Mouse (Mus musculus) kidney, embryonic 15.5 days (tissue): ENCODE measurements at regions not wholly inside any gene's neighbourhood (a gene's known extent, or its start where the extent isn't known, plus 50 kb on each side); places are given as distances from the start of the nearest gene placed in this dataset.
"Not testable (repeated sequence)": the region's sequence is repeated elsewhere in the genome, so short reads cannot be mapped to it uniquely, and the experiment has no call there.

Experiments used
- ATAC-seq: fragments of 200-750 bp; cut with Nextera tagmentation; replicated peaks from 2 replicates; pipeline ENCODE4 v1.8.0; 2017; ENCODE audit warnings: moderate TSS enrichment; ENCODE audit not compliant: low FRiP score
- H3K27ac ChIP-seq: fragments of 300-500 bp; sonication (generic); 2 replicates; pipeline ENCODE4 v1.5.1; 2015; ENCODE audit warnings: mild to moderate bottlenecking, inconsistent platforms
- H3K27me3 ChIP-seq: fragments of 300-500 bp; sonication (generic); 2 replicates; pipeline ENCODE4 v1.6.1; 2015; ENCODE audit warnings: inconsistent platforms
- H3K36me3 ChIP-seq: fragments of 300-500 bp; sonication (generic); 2 replicates; pipeline ENCODE4 v1.6.1; 2015; ENCODE audit warnings: inconsistent platforms
- H3K4me1 ChIP-seq: fragments of 300-500 bp; sonication (generic); 2 replicates; pipeline ENCODE4 v1.6.1; 2015; ENCODE audit warnings: inconsistent platforms
- H3K4me2 ChIP-seq: fragments of 300-500 bp; sonication (generic); 2 replicates; pipeline ENCODE4 v1.6.1; 2015; ENCODE audit warnings: moderate library complexity, mild to moderate bottlenecking, inconsistent platforms
- H3K4me3 ChIP-seq: fragments of 300-500 bp; sonication (generic); replicated peaks from 2 replicates; pipeline ENCODE4 v1.5.1; 2015; ENCODE audit warnings: mild to moderate bottlenecking, inconsistent platforms
- H3K9ac ChIP-seq: fragments of 300-500 bp; sonication (generic); 2 replicates; pipeline ENCODE4 v1.6.1; 2015; ENCODE audit warnings: mild to moderate bottlenecking, inconsistent platforms
- H3K9me3 ChIP-seq: fragments of 300-500 bp; sonication (generic); replicated peaks from 2 replicates; pipeline ENCODE4 v1.6.1; 2016; ENCODE audit warnings: inconsistent platforms
- WGBS: fragments of 180-500 bp; shearing (Covaris S2); methylation state at CpG from one replicate; pipeline ENCODE4 v1.1.7; 2015; ENCODE audit warnings: mixed read lengths; 5-methylcytosine and 5-hydroxymethylcytosine counted together

GRCm38 (mm10) chr16:9043271-9043670 lies 213.4 kb downstream of the 1810013L24Rik start:
- no peak overlapping the region for H3K4me3 ChIP-seq
- 63% methylated on average over 6 of the region's 6 CpGs for WGBS
- no peak for ATAC-seq

GRCm38 (mm10) chr16:9046864-9047263 lies 217.0 kb downstream of the 1810013L24Rik start:
- H3K4me1 ChIP-seq: no peaks in the 10 kb centered on the region

More at GRCm38 (mm10) chr16:9043271-9043670, 213.4 kb downstream of the 1810013L24Rik start:
- H3K4me1 ChIP-seq: no peaks in the 10 kb centered on the region
- H3K4me2 ChIP-seq: no peak overlapping the region
- H3K9ac ChIP-seq: no peak overlapping the region
- no peaks in the 10 kb centered on the region for H3K27me3 ChIP-seq
- H3K36me3 ChIP-seq: no peaks in the 10 kb centered on the region
- no peak overlapping the region for H3K27ac ChIP-seq
- H3K9me3 ChIP-seq: no peaks in the 10 kb centered on the region

GRCm38 (mm10) chr16:9054415-9054814 lies 224.5 kb downstream of the 1810013L24Rik start:
- 0 out of 2 replicates have a peak, but pooled peaks have one; percentile 9 for ATAC-seq
- H3K9ac ChIP-seq: no peak overlapping the region
- WGBS: 30% methylated on average over 4 of the region's 4 CpGs

More at GRCm38 (mm10) chr16:9046864-9047263, 217.0 kb downstream of the 1810013L24Rik start:
- H3K4me2 ChIP-seq: no peak overlapping the region
- H3K9me3 ChIP-seq: no peaks in the 10 kb centered on the region
- no peak overlapping the region for H3K9ac ChIP-seq
- H3K4me3 ChIP-seq: no peak overlapping the region
- 82% methylated on average over 2 of the region's 2 CpGs for WGBS
- H3K27ac ChIP-seq: no peak overlapping the region
- H3K27me3 ChIP-seq: no peaks in the 10 kb centered on the region
- no peaks in the 10 kb centered on the region for H3K36me3 ChIP-seq
- no peak for ATAC-seq

GRCm38 (mm10) chr16:9056430-9056829 lies 226.5 kb downstream of the 1810013L24Rik start:
- Histone ChIP-seq H3K9ac (no peak overlapping the region), H3K4me3 (no peak overlapping the region), H3K36me3 (no peaks in the 10 kb centered on the region), H3K27ac (no peak overlapping the region), H3K4me2 (no peak overlapping the region), H3K9me3 (no peaks in the 10 kb centered on the region), H3K27me3 (no peaks in the 10 kb centered on the region), H3K4me1 (no peaks in the 10 kb centered on the region)
- ATAC-seq: no peak
- WGBS: 91% methylated on average over 3 of the region's 3 CpGs

More at GRCm38 (mm10) chr16:9054415-9054814, 224.5 kb downstream of the 1810013L24Rik start:
- no peaks in the 10 kb centered on the region for H3K4me1 ChIP-seq
- H3K9me3 ChIP-seq: no peaks in the 10 kb centered on the region
- no peak overlapping the region for H3K4me3 ChIP-seq
- H3K4me2 ChIP-seq: no peak overlapping the region
- no peak overlapping the region for H3K27ac ChIP-seq
- no peaks in the 10 kb centered on the region for H3K36me3 ChIP-seq
- no peaks in the 10 kb centered on the region for H3K27me3 ChIP-seq

- no peak overlapping the region for H3K27ac ChIP-seq
- H3K4me3 ChIP-seq: no peak overlapping the region
- no peak overlapping the region for H3K9ac ChIP-seq
- H3K36me3 ChIP-seq: no peaks in the 10 kb centered on the region
- no peaks in the 10 kb centered on the region for H3K27me3 ChIP-seq
- H3K9me3 ChIP-seq: no peaks in the 10 kb centered on the region
- H3K4me2 ChIP-seq: no peak overlapping the region
- no peaks in the 10 kb centered on the region for H3K4me1 ChIP-seq
- ATAC-seq: no peak
- WGBS: 89% methylated on average over 4 of the region's 4 CpGs
Observed at GRCm38 (mm10) chr16:9071526-9071925, 241.6 kb downstream of the 1810013L24Rik start.

- H3K4me3 ChIP-seq, H3K9ac ChIP-seq, ATAC-seq, H3K27ac ChIP-seq, H3K4me2 ChIP-seq, H3K27me3 ChIP-seq, H3K4me1 ChIP-seq, H3K9me3 ChIP-seq, H3K36me3 ChIP-seq: not testable (repeated sequence)
- 81% methylated on average over 5 of the region's 5 CpGs for WGBS
Observed at GRCm38 (mm10) chr16:9071956-9072355, 242.1 kb downstream of the 1810013L24Rik start.

- no peak overlapping the region for H3K4me3 ChIP-seq
- no peak for ATAC-seq
- H3K27me3 ChIP-seq: no peaks in the 10 kb centered on the region
- no peak overlapping the region for H3K9ac ChIP-seq
- H3K4me1 ChIP-seq: no peaks in the 10 kb centered on the region
- no peak overlapping the region for H3K4me2 ChIP-seq
- no peaks in the 10 kb centered on the region for H3K36me3 ChIP-seq
- H3K27ac ChIP-seq: no peak overlapping the region
- no peaks in the 10 kb centered on the region for H3K9me3 ChIP-seq
- WGBS: 94% methylated on average over 4 of the region's 4 CpGs
Observed at GRCm38 (mm10) chr16:9074295-9074694, 244.4 kb downstream of the 1810013L24Rik start.

- Histone ChIP-seq H3K9ac (no peak overlapping the region), H3K4me3 (no peak overlapping the region), H3K36me3 (no peaks in the 10 kb centered on the region), H3K4me2 (no peak overlapping the region), H3K9me3 (no peaks in the 10 kb centered on the region), H3K27ac (no peak overlapping the region), H3K4me1 (no peaks in the 10 kb centered on the region), H3K27me3 (no peaks in the 10 kb centered on the region)
- 83% methylated on average over 2 of the region's 2 CpGs for WGBS
- ATAC-seq: no peak
Observed at GRCm38 (mm10) chr16:9077451-9077850, 247.6 kb downstream of the 1810013L24Rik start.

- no peaks in the 10 kb centered on the region for H3K27me3 ChIP-seq
- WGBS: 84% methylated on average over 4 of the region's 4 CpGs
- no peak overlapping the region for H3K4me2 ChIP-seq
- no peaks in the 10 kb centered on the region for H3K9me3 ChIP-seq
- H3K27ac ChIP-seq: no peak overlapping the region
- no peak overlapping the region for H3K4me3 ChIP-seq
- H3K36me3 ChIP-seq: no peaks in the 10 kb centered on the region
- H3K4me1 ChIP-seq: no peaks in the 10 kb centered on the region
- no peak overlapping the region for H3K9ac ChIP-seq
- no peak for ATAC-seq
Observed at GRCm38 (mm10) chr16:9078405-9078942, 248.6 kb downstream of the 1810013L24Rik start.

- Histone ChIP-seq H3K4me2 (no peak overlapping the region), H3K36me3 (no peaks in the 10 kb centered on the region), H3K9ac (no peak overlapping the region), H3K4me3 (no peak overlapping the region), H3K9me3 (no peaks in the 10 kb centered on the region), H3K27ac (no peak overlapping the region), H3K27me3 (no peaks in the 10 kb centered on the region), H3K4me1 (no peaks in the 10 kb centered on the region)
- 90% methylated on average over 3 of the region's 3 CpGs for WGBS
- ATAC-seq: no peak
Observed at GRCm38 (mm10) chr16:9083040-9083439, 253.1 kb downstream of the 1810013L24Rik start.

GRCm38 (mm10) chr16:9083740-9084139 lies 253.8 kb downstream of the 1810013L24Rik start:
- no peak for ATAC-seq
- no peaks in the 10 kb centered on the region for H3K27me3 ChIP-seq
- no peak overlapping the region for H3K4me2 ChIP-seq
- no peaks in the 10 kb centered on the region for H3K9me3 ChIP-seq
- WGBS: 78% methylated on average over 2 of the region's 2 CpGs
- H3K4me3 ChIP-seq: no peak overlapping the region
- H3K27ac ChIP-seq: no peak overlapping the region
- no peaks in the 10 kb centered on the region for H3K4me1 ChIP-seq
- H3K9ac ChIP-seq: no peak overlapping the region
- H3K36me3 ChIP-seq: no peaks in the 10 kb centered on the region

GRCm38 (mm10) chr16:9084581-9084980 lies 254.7 kb downstream of the 1810013L24Rik start:
- no peak for ATAC-seq
- no peaks in the 10 kb centered on the region for H3K4me1 ChIP-seq
- no peaks in the 10 kb centered on the region for H3K36me3 ChIP-seq
- H3K4me3 ChIP-seq: no peak overlapping the region
- H3K4me2 ChIP-seq: no peak overlapping the region
- no peak overlapping the region for H3K27ac ChIP-seq
- WGBS: 74% methylated on average over 1 of the region's 1 CpGs
- no peak overlapping the region for H3K9ac ChIP-seq
- no peaks in the 10 kb centered on the region for H3K9me3 ChIP-seq
- no peaks in the 10 kb centered on the region for H3K27me3 ChIP-seq

- no peaks in the 10 kb centered on the region for H3K4me1 ChIP-seq
- no peaks in the 10 kb centered on the region for H3K9me3 ChIP-seq
- no peak overlapping the region for H3K4me2 ChIP-seq
- H3K4me3 ChIP-seq: no peak overlapping the region
- no peak overlapping the region for H3K27ac ChIP-seq
- no peaks in the 10 kb centered on the region for H3K36me3 ChIP-seq
- no peak overlapping the region for H3K9ac ChIP-seq
- WGBS: 66% methylated on average over 1 of the region's 1 CpGs
- no peaks in the 10 kb centered on the region for H3K27me3 ChIP-seq
- ATAC-seq: no peak
Observed at GRCm38 (mm10) chr16:9085133-9085532, 255.2 kb downstream of the 1810013L24Rik start.
